Mouse (Mus musculus) left cerebral cortex, postnatal 14 days (tissue): ENCODE measurements around the gene Casp7. TPM values are rescaled to one million over a fixed set of nuclear protein-coding genes. Genes with fewer than 3 reads are reported as not detected.
A peak's percentile ranks its signal among the peaks of the same experiment; 100 is the strongest.

ENCODE experiments used
- DNase-seq, 2 experiments: peaks; one replicate each; pipeline ENCODE4 v3.0.0; 2021 to 2022; ENCODE audit warnings: low spot score in 2 of 2, mixed read lengths in 1 of 2
- intact Hi-C: fragments of 180-260 bp; cut with DNase I; formaldehyde crosslinking; loops from one replicate; pipeline ENCODE4 v1.15.1; 2025
- total RNA-seq, 2 experiments: library from RNA; stranded (reverse); gene quantifications; 2 replicates each; pipeline ENCODE4 v1.2.3; 2021

Gene Casp7
- total RNA-seq, 2 experiments from 2014 or later, result 6.6 to 6.8 TPM

DNA sequence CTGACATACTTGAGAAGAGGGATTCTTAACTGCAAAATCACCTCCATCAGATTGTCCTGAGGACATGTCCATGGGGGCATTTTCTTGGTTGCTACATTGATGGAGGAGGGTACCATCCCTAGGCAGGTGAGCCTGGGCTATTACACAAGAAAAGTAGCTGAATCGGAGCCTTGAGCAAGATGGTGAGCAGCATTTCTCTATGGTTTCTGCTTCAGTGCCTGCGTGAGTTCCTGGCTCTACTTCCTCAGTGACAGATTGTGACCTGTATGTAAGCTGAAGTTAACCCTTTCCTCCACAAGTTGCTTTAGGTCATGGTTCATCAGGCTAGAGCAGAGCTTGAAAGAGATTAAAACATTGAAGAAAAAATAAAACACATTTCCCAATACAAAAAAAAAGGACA lies 58.4 kb downstream of the Casp7 start:
- no peak for DNase-seq
- intact Hi-C loops, result no loop called here

DNA sequence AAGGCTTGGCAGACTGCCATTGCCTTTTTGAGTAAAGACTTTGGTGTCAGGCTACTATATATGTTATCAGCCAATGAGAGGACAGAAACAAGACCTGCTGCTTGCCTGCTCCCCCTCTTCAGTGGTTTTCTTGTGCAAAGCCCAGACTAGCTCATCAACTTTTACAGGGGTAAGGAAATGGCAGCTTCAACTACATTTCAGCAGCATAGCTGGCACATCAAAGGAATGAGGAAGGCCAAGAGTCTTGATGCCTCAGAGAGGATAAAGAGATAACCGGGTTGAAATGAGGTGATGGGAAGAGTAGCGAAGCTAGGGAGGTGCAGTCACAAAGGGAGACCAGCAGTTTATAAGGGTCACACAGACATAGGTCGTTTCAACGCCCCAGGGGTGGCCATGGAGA lies 60.6 kb downstream of the Casp7 start:
- intact Hi-C loops, result no loop called here
- no peak for DNase-seq

DNA sequence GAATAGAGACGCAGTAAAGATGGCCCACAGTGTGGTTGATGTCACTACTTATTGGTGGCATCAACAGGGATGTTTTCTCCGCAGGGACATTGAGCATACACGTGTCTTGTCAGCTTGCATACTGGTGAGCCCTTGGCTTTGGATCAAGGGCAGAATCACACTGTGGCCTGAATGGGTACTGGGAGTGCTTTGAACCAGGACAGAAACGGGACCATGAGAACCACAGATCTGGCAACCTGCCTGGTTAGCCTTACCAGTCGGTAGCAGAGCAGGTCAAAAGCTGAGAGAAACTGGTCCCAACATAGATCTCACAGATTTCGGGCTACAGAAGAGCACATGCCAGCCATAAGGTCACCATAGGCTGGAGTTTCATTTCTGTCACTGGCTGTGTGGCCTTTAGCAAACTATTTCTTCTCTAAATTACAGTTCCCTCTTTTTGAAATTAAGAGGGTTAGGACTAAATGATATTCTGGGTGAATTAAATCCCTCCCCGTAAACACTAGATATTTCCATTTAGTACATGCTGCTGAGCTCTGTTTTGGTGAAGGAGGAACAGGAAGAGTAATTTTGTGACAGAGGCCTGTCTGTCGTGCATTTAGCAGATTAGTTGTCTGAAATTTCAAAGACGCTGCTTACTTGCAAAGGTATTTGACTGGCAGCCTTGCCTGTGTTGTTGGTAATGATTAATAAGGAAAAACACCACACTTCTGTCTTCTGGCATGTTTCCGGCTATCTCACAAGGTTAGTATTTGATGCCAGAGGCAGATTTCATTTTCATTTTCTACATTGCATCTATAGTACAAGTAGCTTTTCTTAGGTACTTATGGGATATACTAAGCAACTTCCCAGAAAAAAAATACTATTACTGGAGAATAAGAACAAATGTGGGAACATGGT lies 62.5 kb downstream of the Casp7 start:
- intact Hi-C loops, result no loop called here

DNA sequence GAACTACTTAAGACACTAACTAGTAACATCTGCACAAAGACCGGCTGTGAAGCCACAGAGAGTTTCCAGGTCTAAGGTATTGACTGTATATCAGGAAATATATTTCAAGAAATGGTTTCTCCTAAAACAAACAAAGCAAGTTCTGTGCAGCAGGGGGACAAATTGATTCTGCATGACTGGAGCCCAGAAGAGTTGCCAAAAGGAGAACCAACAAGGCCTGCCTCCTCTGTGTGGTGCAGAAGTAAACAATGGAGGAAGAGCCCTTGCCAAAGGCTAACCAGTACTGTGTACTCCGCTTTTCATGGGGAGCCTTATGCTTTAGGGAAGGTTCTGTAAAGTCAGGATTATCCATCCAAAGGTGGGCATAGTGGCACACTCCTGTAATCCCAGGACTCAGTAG lies 63.3 kb downstream of the Casp7 start:
- intact Hi-C loops, result no loop called here
- no peak for DNase-seq

More for the DNA sequence above, 62.5 kb downstream of the Casp7 start:
- no peak for DNase-seq

DNA sequence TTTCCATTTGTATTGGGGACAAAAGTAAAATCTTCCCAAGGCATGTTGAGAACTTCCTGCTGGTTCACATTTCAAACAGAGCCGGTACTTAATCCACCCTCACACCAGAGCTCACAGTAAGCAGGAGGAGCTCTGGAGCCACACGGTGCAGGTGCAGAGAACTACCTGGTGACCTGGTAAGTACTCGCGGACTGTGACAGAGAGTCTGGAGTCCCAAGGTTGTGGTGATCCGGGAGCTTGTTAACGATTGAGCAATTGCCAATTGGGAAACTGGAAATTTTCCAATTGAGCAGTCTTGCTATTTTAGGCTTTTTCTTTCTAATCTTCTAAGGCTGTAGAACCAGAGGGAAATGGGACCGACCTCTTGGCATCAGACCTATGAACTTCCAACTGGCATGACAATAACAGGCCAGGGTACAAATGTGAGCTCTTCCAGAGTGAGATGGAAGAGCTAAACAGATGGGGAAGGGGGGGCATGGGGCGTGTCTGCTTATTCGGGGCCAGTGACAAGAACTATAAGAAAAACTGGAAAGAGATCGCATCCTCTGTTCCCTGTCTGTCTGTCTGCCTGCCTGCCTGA lies 64.7 kb downstream of the Casp7 start, which contains the start of gene Plekhs1:
Gene Plekhs1 (plus strand): TSS at position 119 of the 580 bp plus-strand sequence.
- intact Hi-C loops, result no loop called here

DNA sequence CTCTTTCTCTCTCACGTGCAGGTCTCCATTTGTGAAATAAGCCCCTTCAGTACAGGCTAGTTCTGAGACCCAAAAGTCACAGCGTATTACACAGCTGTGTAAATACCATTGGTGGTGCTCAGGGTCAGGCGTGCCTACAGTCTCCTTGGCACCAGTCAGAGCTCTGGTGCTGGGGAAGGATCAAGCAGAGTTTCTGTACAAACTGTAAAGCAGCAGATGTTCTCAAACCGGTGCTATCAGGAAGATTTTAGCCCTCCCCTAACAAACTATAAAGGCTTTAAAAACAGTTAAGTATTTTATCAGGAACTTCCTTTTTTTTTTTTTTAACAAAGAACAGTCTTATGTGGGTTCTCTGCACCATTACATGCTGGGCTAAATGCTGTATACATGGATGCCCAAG lies 65.9 kb downstream of the Casp7 start:
- intact Hi-C loops, result no loop called here
- DNase-seq, result no peak

More for the DNA sequence above, 64.7 kb downstream of the Casp7 start, which contains the start of gene Plekhs1:
- no peak for DNase-seq

DNA sequence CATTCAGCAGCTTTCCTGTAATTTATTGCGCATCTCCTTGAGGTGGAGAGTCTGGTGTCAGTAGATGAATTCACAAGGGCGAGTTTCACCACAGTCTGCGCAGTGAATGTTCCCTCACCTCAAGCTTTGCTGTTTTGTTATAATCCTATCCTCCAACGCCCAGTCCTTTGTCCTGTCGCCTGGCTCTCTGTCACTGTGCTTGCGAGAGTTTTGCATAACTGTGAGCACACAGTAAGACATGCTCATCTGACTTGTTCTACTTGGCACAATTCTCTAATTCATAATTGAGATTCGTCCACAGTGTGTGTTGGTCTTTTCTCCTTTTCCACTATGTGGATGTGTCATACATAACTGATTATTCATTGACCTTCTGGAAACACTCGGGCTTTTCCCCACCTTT lies 69.6 kb downstream of the Casp7 start:
- intact Hi-C loops, result no loop called here
- no peak for DNase-seq

DNA sequence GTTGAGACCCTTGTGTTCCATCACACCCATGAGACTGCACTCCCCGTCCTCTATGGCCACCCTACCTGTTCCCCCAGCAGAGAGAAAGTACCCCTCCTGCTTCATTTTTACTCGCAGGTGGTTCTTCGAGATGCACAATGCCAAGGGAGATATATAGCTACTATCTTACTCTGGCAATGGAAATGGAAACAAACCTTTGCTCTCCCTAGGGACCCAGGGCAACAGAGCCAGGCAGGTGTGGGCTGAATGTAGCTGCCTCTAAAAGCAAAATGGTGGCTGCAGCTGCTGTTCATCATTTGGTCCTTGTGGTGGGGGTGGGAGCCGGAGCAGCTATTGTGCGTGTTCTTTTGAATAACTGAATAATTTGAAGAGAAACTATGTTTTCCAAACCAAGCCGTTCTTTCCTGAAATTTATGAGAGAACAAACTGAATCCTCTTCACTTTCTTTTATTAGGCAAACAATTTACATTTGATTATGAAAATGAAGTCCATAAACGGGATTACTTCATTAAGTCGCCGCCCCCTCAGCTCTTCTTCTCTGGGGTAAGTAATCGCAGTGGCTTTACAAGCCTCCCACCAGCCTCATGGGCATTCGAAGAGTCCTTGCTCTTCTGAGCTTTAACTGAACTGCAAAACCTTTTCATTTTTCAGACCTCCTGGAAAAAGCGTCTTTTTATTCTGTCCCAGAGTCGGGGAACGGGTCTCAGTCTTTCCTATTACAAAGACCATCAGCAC lies 73.5 kb downstream of the Casp7 start:
- intact Hi-C loops, result no loop called here
- peak in 1 of 2 experiments; percentile 54 for DNase-seq

DNA sequence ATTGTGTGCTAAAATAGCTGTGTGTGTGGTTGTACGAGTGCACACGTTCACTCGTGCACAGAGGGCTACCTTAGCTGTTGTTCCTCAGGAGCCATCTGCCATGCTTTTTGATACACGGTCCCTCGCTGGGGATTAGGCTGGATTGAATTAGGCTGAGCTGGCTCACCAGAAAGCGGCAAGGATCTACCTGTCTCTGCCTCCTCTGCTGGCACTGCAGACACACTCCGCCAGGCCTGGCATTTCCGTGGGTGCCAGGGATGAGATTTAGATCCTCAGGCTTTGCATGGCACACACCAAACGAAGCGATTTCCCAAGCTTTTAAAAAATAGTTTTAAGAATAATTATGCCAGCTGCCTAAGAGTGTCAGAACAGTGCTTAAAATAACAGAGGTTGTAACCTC lies 75.0 kb downstream of the Casp7 start:
- no peak for DNase-seq
- intact Hi-C loops, result no loop called here

DNA sequence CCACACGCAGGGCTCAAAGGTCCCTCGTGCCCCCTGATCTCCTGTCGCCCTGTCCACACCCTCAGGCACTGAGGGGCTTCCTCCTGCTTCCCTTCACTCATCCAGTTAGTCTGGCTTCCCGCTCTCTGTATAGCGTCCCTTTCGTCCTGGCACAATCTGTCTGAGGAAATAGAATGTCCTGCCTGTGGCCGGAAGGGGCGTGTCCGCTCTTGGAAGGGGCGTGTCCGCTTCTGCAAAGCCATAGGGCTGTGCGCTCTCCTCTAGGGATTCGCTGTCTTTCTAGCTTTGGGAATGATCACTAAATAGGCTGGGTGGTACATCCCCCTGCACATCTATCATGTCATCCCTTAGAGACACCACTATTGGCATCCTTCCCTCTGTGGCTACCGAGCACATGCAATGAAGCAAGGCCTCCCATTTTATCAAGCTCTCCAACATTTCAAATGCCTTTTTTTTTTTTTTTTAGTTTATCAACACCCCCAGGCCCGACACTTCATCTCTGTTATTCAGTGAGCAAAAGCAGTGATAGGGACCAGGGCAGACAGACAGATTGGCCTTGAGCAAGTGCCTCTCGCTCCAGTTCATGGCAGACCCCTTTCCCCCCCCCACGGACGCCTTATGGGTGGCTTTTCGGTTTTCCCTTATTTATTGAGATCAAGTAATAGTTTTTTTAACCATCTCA lies 78.1 kb downstream of the Casp7 start:
- no peak for DNase-seq
- intact Hi-C loops, result no loop called here

DNA sequence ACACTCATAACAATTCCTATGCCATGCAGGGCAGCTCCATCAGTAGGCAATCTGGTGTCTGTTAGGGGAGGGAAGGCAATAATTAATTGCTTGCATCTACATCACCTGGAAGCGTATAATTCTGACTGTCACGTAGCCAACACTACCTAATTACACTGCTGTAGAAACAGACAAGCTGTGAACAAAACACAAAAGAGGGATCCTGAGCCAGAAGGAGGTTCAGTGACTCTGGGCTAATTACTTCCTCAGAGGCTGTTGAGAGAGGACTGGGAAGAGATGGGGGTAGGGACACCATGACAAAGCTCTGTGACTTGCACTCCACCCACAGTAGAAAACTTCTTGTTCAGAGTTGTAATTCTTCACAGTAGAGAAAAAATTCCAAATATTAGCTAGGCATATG lies 79.6 kb downstream of the Casp7 start:
- no peak for DNase-seq
- intact Hi-C loops, result no loop called here

DNA sequence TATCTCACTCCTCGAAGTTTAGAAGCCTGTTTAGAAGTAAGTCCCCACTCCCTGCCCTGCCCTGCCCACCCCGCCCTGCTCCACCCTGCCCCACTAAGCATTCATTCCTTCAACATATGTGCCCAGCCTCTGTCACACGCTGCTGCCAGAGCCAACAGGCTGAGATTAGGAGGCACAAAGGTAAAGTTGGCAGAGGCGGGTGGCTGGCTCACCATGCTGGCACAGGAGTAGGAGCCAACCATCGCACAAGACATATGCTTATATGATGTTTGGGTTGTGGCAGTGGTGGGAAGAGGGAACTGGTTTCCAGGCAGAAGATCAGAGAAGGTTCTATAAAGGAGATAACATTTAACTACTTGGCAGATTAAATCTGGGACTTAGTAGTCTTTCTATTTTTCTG lies 80.3 kb downstream of the Casp7 start:
- intact Hi-C loops, result no loop called here
- DNase-seq, result no peak

DNA sequence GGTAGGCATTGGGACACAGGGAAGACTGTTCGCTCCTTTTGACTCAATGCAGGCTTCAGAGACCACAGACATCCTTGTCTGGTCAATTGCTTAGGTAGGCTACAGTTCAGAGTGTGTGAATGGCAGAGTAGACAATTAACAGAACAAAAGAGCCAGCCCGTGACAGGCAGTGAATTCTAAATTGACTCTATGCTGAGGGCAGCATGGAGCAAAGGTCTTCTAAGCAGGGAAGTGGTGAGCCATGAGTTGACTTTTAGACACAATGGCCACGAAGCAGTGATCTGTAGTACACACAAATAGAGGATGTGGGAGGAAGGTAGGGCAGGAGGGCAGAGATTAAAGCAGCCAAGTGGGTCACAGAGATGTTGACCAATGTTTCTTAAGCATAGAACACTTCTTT lies 80.9 kb downstream of the Casp7 start:
- intact Hi-C loops, result no loop called here
- no peak for DNase-seq

DNA sequence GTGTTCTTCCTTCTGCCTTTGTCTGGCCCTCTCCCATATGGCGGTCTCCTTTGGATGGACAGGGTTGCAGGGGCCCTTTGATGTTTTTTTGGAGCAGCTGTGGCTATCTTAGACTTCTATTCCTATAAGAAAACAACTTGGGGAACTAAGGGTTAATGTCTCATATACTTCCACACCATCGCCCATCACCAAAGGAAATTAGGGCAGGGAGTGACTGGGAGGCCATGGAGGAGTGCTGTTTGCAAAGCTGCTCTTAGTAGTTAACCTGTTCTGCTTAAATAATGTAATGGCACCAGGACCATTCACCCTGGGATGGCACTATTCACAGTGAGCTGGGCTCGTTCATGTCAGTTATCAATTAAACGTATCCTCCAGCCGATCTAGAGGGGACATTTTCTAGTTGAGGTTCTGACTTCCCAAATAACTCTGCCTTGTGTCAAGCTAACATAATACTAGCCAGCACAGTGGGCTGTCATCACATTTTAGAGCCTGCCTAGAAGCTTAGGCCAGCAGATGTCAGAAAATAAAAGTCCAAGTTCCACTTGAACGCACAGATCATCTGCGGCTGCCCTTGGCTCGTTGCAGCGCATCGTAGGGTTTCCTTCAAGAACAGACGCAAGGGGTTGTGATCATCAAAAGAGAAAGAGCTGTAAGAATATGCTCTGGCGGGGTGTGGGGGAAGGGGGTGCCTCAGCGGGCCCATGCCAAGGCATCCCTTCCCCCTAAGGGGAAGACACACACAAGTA lies 87.9 kb downstream of the Casp7 start:
- no peak for DNase-seq
- intact Hi-C loops, result no loop called here

DNA sequence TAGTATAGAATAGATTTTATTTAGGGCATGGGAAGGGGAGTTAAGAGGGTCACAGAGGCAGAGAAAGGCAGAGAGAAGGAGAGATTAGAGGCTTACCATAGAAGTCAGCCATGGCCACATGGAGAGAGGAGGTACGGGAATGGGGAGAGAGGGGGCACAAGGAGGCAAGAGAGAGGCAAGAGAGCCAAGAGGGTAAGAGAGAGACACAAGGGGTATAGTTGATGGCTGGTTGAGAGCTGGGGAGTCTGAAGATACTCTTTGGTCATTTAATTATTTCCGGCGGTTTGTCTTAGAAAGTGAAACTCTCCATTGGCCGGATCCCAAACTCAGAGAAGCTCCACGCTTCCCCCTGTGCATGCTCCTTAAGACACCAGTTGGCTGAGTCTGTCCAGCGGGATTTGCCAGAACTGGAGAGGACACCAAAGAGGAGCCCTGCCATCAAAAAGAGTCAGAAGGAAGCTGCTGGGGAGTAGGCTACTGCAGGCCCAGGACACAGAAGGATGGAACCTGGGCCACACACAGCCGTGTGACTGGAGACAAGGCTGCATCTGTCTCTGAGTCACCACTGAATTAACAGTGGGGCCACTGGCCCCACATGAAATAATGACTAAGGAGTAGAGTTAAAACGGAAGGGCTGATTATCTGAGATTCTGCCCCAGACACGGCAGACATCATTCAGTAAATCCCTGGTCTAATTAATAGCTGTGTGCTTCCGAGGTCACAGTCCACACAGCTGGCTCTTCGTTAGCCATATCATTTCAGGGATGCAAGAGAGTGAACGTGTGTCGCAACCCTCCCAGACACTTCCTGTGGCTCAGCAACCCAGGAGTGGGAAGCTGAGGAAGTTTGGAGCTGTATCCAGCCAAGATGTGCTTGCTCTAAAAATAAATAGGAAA lies 88.7 kb downstream of the Casp7 start:
- intact Hi-C loops, result no loop called here
- no peak for DNase-seq

DNA sequence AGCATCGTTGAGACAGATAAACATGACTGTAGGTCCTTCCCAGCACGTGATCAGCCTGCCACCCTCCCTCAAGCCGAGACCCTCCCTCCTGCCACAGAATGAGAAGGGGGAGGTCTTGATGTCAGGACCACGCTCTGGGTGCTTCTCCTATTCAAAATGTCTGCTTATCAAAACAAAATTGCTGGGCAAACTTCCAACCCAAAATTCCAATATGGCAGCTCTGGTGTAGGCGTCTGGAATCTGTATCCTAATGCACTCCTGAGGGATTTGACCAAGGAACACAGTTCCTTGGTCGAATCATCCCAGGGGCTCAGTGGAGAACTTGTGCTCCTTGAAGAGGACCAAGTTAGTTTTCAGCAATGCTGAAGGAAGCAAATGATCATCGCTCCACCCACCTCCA lies 90.0 kb downstream of the Casp7 start:
- intact Hi-C loops, result no loop called here
- no peak for DNase-seq

DNA sequence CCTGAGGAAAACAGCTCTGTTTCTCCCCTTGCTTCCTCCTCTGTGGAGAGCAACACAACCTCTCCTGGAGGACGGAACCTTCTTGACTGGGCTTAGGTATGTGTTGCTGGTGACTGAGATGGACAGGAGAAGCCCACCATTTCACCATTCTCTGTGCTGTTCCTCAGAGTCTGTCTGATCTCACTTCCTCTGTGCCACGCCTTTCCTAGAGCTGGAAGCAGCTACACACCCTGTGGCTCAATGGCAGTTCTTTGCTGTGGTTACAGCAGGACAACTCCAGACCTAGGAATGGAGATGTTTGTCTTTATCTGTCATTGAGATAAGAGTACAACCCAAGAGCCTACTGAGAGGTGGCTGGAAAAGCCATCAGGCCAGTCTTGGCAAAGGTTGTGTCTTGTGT lies 90.4 kb downstream of the Casp7 start:
- no peak for DNase-seq
- intact Hi-C loops, result no loop called here

DNA sequence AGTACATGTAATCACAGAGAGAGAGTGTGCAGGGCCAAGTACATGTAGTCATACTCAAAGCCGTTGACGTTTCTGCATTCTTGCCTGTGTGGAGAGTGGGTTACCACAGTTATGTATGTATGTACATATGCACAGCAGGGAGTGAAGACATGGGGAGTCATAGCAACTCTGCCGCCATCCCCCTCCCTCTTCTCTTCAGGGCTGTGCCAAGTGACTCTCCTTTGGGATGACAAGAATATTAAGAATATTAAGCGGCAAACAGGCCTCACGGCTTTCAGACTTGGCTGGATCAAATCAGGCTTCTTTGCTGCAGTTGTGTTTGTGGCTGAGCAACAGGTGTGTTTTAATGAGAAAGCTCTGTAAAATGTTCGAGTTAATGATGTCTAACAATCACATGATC lies 92.7 kb downstream of the Casp7 start:
- DNase-seq, result no peak
- intact Hi-C loops, result no loop called here
